Mouse (Mus musculus) MEL (cell line): ENCODE data around the gene Castor1.

ENCODE experiments used
- CHD1 ChIP-seq: IDR thresholded peaks from 2 replicates; pipeline ENCODE4 v1.6.1; 2012; ENCODE audit warnings: low read depth, mild to moderate bottlenecking, inconsistent platforms, low read length, improper control_type of control experiment
- CTCF ChIP-seq, 3 experiments: IDR thresholded peaks in 2 of 3; conservative IDR thresholded peaks in 1 of 3; 2 replicates each; pipeline ENCODE4 v1.5.1; 2011 to 2012; ENCODE audit warnings: low read length in 3 of 3, low read depth in 2 of 3, mild to moderate bottlenecking in 2 of 3, improper control_type of control experiment in 1 of 3, inconsistent platforms in 1 of 3, mixed read lengths in 1 of 3, moderate library complexity in 1 of 3; ENCODE audit not compliant: control insufficient read depth in 1 of 3, insufficient read depth in 1 of 3, poor library complexity in 1 of 3, severe bottlenecking in 1 of 3
- EP300 ChIP-seq, 2 experiments: IDR thresholded peaks; 2 replicates each; pipeline ENCODE4 v1.6.1; 2011; ENCODE audit warnings: improper control_type of control experiment in 2 of 2, low read length in 2 of 2, low read depth in 1 of 2, mild to moderate bottlenecking in 1 of 2
- MAFK ChIP-seq: IDR thresholded peaks from 2 replicates; pipeline ENCODE4 v1.6.1; 2011; ENCODE audit warnings: low read depth, mild to moderate bottlenecking, low read length, improper control_type of control experiment, borderline replicate concordance
- MAX ChIP-seq: IDR thresholded peaks from 2 replicates; pipeline ENCODE4 v1.6.1; 2011; ENCODE audit warnings: low read length, improper control_type of control experiment
- RAD21 ChIP-seq: IDR thresholded peaks from 2 replicates; pipeline ENCODE4 v1.6.1; 2011; ENCODE audit warnings: mild to moderate bottlenecking, low read depth, low read length, improper control_type of control experiment
- TCF12 ChIP-seq: IDR thresholded peaks from 2 replicates; pipeline ENCODE4 v1.6.1; 2014; ENCODE audit warnings: low read depth, mild to moderate bottlenecking, inconsistent platforms, low read length, improper control_type of control experiment, moderate library complexity
- USF2 ChIP-seq, 2 experiments: IDR thresholded peaks; 2 replicates each; pipeline ENCODE4 v1.6.1; 2011 to 2012; ENCODE audit warnings: improper control_type of control experiment in 2 of 2, low read length in 2 of 2, borderline replicate concordance in 1 of 2, inconsistent platforms in 1 of 2, low read depth in 1 of 2, mild to moderate bottlenecking in 1 of 2; ENCODE audit not compliant: insufficient read depth in 1 of 2

DNA sequence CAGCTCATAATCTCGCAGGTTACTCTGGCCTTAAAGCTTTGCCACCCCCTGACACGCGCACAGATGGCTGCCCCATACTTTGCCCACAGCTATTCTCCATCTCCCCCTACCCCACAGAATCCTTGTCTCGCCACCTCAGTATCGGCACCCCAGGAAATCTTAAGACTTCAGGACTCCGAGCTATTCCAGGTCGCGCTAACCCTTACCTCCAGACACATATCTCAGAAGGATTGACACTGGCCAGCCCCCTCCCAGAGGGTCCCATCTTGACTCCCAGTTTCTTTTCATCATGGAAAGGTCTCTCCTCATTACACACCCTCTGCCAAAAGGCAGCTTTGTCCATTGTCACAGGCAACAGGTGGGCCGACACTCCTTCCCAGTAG, 30.7 kb upstream of the Castor1 start:
- no peak for TF ChIP-seq CTCF (IDR thresholded peaks at IDR 0.05 in 2 of 3, conservative IDR thresholded peaks at IDR 0.05 in 1 of 3; ENCODE audit: control insufficient read depth in 1 of 3, insufficient read depth in 1 of 3, low read depth in 2 of 3, low read length in 3 of 3, poor library complexity in 1 of 3, severe bottlenecking in 1 of 3)
- no peak for TF ChIP-seq MAX
- TF ChIP-seq RAD21 = no peak
- TF ChIP-seq EP300 (IDR thresholded peaks at IDR 0.05; ENCODE audit: low read depth in 1 of 2, low read length in 2 of 2) = no peak
- no peak for TF ChIP-seq TCF12
- no peak for TF ChIP-seq MAFK
- TF ChIP-seq CHD1 = no peak
- no peak for TF ChIP-seq USF2 (IDR thresholded peaks at IDR 0.05; ENCODE audit: borderline replicate concordance in 1 of 2, insufficient read depth in 1 of 2, low read depth in 1 of 2, low read length in 2 of 2)
